Mouse (Mus musculus) lung, postnatal 14 days (tissue): Measurements from ENCODE around the gene Col7a1.
A peak's percentile ranks its signal among the peaks of the same experiment; 100 is the strongest.

Experiments used
- DNase-seq: peaks from one replicate; pipeline ENCODE4 v3.0.0; 2021

Col7a1 gene

DNA sequence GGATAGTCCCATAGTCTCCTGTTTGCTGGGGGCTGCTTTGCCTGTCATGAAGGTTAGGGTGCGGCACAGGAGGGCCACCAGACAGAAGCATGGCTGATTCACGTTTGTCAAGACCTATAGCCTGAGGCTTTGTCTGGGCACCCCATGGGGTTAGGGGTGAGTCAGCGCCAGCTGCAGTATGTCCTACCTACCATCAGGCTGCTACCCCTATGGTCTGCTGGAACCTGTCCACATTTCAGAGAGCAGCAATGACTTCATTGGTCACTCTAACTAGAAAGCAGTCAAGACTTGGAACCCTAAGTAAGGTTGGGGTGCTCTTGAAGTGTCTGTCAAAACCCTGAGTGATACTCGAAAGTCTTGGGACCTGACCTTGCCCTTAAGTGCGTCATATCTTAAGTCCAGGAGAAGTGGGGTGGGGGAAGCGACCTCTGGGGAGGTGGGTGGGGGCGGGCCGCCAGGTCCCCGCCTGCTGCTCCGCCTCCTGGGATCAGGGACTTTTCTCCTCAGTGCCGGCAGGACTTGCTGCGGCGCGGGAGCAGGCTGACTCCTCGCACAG lies at the start of gene Col7a1:
TSS of gene Col7a1 (plus strand) at position 506 of the 556 bp plus-strand sequence.
- no peak for DNase-seq

DNA sequence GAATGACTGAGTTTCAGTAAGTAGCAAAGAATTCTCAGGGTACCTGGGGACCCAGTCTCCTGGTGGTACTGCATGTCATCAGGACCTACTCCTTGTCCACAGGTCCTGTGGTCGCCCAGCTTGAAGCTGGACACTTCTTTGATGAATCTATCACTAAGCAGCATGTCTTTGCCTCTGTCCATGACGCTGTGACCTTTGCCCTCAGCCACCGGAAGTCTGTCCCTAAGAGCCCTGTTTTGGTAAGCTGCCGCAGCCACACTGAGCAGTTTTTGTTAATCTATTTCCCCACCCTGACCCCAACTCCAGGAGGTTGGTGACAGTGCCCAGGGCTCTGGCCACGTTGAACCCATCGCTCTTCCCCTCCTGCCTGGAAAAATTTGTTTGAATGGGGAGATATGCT lies 41.1 kb upstream of the Col7a1 start:
- no peak for DNase-seq

DNA sequence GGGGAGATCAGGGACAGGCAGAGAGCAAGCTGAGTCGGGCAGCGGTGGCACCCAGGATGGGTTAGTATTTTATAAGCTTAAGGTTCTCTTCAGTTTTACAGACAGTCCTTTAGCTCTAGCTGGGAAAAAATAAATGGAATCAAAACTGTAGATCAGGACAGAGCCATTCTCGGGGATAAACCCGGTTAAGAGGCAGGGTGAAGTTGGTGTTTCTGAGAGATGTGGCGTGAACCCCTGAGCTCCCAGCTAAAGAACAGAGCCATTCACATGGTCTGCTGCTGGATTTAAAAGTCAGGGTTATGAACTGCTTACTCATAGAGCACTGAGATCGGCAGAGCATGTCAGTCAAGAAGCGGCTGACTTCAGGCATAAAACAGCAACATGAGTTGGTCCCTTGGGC lies 40.2 kb upstream of the Col7a1 start:
- no peak for DNase-seq

DNA sequence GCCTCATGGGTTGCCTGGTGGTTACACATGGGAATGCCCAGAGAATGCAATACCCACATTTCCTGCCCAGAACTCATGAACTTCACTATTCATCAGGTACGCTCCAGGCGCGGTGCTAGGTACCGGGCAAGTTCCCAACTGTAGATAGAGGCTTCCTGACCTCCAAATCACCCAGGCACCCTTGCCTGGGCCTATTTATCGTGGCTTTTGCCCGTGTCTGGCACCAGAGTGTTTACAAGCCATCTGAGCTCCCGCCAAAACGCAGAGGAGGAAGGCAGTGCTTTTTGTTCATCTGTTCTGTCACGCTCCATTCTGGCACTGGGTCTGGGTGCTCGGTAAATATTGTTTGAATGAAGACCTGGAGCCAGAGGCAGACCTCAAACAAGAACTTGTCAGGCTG lies 39.8 kb upstream of the Col7a1 start:
- no peak for DNase-seq

DNA sequence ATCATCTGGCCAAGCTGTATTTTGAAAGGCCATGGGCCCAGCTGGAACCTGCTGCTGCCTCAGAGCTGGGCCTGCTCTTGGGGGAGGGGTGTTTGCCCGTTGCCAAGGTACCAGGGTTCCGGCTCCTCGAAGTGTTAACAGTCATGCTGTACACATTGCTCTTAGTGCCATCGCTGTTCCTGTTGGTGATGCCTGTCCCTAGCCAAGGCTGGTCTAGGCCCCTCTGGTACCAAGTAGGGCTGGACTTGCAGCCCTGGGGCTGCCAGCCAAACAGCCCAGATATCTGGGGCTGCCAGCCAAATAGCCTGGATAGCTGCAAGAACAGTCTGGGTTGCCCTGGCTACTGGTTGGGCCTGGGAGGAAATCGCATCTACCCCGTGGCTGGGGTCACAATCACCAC lies 38.9 kb upstream of the Col7a1 start, which contains the start of gene Tmem89:
TSS of gene Tmem89 (plus strand) at position 129 of the 400 bp plus-strand sequence.
- DNase-seq, result no peak

DNA sequence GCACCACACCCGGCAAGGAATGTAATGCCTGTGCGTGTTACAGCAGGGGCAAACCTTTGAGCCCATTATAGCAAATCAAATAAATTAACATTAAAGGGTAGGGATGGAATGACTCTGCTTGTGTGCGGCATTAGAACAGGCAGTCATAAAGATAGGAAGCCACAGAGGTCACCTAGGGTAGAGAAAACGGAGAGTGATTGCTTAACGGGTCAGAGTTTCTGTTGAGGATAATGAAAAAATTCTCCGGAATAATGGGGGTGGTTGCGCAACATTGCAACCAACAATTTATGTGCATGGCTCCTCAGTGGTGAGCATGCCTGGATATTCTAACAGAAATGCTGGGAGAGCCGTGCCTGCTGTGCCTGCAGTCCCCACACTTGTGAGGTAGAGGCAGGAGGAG lies 27.5 kb upstream of the Col7a1 start:
- no peak for DNase-seq

DNA sequence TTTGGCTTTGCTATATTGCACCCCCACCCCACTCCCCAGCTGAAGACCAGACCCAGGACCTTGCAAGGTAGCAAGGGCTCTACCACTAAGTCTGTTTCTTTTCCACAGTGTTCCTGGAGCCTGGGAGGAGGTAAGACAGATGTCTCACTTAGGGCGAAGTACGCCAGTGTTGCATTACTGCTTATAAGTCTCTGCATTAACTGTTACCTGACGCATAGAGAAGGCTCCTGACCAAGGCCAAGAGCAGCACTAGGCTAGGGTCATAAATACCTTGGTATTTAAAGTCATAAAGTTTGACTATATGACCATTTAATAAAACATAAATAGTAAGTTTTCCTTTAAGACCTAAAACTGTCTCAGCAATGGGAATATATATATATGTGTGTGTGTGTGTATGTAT lies 25.0 kb upstream of the Col7a1 start:
- no peak for DNase-seq

DNA sequence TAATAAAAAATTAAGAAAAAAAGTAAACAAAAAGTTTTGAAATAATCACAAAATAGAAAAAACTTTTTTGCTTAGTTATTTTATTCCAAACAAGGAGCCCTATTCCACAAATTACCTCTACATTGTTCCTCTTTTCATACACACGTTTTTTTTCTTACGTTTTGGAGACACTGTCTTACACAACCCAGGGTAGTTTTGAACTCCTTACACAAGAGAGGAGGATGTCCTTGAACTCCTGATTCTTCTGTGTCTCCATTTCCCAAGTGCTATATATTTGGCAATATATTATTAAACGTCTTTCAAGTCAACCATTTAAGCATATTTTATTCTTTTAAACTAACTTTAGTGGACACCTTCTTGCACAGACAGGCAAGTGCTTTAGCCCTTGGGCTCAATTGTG lies 17.4 kb upstream of the Col7a1 start:
- DNase-seq, result no peak

DNA sequence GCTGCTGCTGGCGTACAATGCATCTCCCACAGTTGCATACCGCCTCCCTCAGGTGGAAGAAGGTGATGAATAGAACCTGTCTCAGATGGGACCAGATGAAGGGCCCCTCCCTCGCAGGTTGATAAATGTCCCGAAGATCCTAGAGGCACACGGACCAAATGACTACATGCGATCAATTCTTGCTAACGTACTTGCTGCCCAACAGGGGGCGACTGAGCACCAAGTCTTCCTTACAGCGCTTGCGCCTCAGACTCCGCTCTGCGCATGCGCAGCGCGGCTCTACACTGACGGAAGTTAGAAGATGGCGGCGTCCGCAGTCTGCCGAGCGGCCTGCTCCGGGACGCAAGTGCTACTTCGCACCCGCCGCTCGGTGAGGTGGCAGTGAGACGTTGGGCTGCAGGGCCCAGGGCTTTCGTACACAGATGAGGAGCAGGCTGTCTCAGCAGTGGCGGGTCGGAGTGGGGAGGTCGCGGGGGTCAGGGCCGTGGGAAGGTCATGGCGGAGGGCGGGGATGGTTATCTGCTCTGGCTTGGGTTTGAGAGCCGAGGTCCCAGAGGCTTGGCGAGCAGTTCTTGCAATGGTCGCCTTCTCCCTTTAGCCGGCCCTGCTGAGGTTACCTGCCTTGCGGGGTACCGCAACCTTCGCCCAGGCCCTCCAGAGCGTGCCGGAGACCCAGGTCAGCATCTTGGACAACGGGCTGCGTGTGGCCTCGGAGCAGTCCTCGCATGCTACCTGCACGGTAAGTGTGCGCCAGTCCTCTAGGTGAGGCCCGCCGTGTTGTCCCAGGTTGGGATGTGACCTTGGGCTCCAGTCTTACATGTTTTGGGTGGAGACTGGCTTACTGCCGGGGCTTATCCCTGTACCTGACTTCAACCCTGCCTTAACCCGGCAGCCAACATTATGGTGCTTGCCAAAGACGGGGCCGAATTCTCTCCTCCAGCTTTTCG lies 16.7 kb upstream of the Col7a1 start, which contains the start of gene Uqcrc1:
TSS of gene Uqcrc1 (plus strand) at position 216 of the 947 bp plus-strand sequence.
- DNase-seq, result peak; percentile 97

DNA sequence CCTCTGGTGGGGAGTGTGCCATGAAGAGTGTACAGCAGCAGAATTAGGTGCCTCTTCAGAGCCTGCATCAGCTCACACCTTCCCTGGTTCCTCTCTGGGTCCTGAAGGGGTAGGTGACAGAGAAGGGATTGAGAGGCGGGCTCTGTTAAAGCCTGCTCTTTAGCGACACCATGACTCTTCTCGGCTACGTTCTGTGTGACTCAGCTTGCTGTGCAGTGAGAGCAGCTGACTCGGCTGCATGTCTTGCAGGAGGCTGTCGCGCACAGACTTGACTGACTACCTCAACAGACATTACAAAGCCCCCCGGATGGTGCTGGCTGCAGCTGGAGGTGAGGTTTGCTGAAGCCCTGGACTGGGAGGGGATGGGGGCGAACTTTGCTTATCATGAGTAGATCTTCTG lies 8.3 kb upstream of the Col7a1 start:
- no peak for DNase-seq

DNA sequence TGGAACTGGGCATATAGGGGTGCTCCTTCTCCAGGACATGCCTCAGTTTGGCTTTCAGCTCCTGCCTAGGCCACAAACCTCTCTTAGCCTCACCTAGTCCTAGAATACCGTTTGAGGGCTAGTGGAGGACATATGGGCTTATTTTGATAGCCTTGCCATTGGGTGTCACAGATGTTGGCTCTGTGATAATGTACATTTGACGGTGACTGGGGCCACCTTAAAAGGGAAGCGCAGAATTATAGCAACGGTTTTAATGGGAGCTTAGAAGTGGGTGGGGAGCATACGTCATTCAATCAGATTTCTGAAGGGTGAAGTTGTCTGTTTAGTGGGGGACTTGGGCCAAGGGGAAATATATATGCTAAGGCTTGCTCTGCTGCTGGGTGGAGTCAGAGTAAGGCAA lies 7.8 kb upstream of the Col7a1 start:
- DNase-seq, result no peak

DNA sequence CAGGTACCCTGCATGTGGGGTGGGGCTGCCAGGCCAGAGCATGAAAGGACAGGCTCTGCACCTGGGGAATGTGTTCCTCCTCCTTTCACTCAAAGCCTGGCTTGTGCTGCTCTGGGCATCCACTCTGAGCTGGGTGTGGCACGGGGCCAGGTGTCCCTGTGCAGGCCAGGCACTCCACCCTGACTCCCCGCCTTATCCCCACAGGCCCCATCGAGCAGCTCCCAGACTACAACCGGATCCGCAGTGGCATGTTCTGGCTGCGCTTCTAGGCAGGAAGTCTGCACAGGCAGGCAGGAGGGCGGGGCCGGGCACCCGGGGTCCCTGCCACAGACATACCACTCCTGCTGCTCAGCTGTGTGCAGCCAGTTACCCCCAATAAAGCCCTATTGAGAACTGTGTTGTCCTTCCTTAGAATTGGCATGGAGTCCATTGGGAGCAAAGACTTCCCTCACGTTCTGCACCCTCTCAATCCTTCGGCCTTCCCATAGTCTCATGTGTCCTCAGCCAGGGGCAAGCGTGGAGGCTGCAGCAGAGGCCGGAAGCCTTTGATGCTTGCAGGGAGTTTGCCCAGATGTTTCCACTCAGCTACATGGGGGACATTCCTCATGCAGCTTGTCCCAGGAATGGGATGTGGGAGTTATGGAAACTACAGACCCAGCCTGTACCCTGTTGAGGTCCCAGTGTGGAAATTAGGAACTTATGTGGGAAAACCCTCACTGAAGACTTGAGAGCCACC lies 4.0 kb upstream of the Col7a1 start:
- peak; percentile 25 for DNase-seq

DNA sequence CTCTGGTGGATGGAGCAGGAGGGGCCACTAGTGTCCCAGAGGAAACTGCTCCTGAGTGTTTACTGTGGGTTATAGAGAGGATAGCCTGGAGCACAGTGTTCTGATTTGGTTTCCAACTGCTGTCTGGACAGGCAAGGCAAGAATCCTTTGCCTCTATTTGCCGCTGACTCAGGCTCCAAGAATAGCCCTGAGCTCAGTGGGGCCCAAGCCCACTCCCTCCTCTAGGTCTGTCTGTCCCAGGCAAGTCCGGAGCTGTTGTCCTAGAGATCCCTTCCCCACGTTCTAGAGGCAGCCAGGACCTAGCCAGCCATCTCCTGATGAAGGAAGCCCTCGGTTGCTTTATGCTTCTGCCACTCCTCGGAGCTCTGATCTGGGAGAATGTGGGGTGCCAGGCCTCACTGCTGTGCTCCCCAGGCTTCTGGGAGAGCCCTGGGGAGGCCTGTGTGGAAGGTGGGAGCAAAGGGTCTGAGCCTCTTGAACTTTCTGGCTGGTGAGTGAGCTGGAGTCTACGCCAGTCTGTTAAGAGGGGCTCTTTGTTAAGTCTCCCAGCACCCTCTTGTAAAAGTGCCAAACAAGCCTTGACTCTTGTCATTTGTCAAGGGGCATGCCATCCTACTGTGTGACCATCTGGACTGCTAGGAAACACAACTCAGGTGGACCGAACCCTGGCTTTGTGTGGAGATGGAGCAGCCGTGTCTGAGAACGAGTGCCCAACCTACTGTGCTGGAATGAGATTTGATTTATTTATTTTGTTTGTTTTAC lies 3.2 kb upstream of the Col7a1 start:
- DNase-seq, result no peak

DNA sequence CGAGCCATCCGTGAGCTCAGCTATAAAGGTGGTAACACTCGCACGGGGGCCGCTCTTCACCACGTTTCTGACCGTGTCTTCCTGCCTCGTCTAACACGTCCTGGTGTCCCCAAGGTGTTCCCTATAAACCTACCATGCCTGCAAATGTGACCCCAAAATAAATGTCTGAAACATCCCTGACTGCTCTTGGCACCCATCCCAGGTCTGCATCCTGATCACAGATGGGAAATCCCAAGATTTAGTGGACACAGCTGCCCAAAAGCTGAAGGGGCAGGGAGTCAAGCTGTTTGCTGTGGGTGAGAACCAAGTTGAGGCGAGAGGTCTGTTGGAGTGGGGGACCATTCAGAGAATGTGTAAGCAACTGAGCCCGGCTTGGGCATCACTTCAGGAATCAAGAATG lies 1.9 kb downstream of the Col7a1 start:
- DNase-seq, result no peak

DNA sequence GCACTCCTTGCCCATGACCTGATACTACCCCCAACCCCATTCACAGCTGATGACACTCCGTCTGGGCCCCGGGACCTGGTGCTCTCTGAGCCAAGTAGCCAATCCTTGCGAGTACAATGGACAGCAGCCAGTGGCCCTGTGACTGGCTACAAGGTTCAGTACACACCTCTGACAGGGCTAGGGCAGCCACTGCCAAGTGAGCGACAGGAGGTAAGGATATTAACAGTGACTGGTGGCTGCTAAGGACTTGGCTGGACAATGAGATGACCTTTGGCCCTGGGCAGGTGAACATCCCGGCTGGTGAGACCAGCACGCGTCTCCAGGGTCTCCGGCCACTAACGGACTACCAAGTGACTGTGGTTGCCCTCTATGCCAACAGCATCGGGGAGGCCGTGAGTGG lies 2.5 kb downstream of the Col7a1 start:
- DNase-seq, result no peak

DNA sequence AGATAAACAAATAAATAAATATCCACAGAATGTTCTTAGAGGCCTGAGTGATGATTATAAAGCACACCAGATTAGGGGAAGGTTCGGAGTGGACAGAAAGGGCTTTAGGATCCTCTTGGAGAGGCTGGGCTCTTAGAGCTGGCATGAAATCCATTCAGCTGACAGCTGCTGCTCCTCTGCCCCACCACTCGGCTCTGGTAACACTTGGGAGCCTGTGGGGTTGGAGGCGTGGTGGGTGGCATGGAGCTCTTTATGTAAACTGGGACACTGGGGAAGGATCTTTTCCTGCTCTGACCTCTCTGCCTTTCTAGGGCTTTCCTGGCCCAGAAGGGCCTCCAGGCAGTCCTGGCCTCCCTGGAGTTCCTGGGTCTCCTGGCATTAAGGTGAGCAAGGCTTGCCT lies 10.2 kb downstream of the Col7a1 start:
- no peak for DNase-seq

DNA sequence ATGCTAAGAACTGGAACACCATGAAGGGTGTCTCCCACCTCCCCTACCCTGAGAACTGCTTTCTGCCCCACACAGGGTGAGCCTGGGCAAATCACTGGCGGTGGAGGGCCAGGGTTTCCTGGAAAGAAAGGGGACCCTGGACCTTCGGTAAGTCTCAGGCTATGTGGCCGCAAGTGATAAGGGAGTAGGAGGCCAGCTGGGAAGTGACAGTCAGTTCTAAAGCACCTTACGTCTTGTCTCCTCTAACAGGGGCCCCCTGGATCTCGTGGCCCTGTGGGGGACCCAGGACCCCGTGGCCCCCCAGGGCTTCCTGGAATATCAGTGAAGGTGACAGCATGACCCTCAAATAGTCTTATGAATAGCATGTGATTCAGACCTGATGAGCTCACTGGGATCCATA lies 11.0 kb downstream of the Col7a1 start:
- no peak for DNase-seq

DNA sequence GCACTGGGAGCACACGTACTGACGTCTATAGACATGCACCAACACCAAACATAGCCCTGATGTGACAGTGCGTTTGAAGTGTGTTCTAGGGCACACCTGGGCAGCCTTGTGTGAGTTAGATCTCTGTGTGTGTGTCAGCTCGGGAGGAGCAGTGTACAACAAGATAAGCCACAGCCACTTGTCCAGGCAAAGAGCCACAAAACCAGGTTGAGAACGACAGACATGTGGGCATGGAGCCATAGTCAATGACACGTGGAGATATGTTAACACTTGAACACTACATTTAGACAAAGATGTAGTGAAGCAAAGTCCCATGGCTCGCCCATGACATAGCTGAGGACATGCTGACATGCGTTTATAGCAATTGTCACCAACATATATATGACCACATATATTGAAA lies 17.2 kb downstream of the Col7a1 start:
- DNase-seq, result no peak

DNA sequence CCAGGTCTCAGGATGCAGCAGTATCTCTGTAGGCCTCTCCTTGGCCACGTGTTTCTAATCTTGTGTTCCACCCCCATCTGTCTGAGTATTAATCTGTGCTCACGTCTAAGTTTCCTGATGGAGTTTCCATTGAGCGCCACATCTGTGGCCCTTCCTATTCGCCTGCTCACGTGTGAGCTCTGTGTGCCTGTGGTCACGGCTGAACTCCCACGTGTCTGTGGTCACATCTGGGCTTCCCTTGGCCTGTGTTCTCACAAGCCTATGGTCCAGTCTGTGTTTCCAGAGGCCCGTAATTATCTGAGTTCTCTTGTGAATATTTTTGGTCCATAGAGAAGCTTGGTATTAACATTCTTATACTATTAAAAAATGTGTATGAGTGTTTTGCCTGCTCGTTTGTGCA lies 23.1 kb downstream of the Col7a1 start:
- DNase-seq, result no peak

DNA sequence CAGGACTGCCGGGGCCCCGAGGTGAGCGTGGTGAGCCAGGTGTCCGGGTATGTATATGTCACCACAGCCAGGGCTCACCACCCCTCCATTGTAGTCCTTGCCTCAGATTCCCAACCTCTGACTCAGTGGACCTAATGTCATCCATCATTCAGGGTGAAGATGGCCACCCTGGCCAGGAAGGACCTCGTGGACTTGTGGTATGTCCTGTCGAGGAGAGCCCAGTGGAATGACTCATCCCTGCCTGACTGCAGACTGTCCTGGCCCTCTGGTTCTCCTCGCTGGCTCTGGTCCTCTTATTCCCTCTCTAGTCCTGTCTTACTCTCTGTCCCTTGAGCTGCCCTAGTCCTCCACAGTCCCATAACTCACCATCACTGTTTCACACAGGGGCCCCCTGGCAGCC lies 24.6 kb downstream of the Col7a1 start:
- no peak for DNase-seq

DNA sequence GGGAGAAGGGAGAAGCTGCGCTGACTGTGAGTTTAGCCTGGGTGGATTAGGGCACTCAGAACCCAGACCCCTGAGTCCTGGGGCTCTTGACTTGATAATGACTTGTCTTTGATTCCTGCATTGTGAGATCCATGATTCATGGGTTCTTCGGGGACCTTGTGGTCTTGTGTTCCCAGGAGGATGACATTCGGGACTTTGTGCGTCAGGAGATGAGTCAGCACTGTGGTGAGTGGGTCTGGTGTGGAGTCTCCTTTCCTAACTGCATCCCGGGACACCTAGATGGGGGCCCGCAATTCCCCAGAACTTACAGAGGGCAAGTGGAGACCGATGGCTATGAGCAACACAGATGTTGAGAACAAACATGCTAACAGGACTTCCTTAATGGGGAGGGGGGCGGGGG lies 29.1 kb downstream of the Col7a1 start:
- no peak for DNase-seq

DNA sequence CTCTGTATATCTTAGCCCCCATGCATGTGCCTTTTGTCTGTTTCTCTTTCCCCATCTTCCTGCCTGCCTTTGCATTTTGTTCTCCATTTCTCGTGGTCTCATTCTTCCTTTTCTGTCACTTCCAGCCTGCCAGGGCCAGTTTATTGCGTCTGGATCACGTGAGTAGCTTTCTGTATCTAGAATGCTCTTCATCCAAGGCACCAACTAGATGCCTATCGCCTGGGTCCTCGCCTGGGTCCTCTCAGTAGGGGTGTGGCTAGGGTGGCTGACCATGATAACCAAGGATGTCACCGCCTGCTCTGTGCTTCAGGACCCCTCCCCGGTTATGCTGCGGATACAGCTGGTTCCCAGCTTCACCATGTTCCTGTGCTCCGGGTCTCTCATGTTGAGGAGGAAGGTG lies 29.8 kb downstream of the Col7a1 start:
- DNase-seq, result no peak

DNA sequence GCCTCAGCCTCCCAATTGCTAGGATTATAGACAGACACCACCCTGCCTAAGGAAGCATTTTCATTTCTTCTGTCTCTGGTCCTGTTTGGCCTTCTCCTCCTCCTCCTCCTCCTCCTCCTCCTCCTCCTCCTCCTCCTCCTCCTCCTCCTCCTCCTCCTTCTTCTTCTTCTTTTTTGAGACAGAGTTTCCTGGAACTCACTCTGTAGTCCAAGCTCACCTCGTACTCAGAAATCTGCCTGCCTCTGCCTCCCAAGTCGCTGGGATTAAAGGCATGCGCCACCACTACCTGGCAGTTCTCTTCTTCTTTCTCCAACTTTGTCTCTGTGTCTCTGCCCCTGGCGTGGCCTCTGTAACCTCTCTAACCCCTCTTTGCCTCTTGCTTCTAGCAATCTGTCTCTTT lies 32.3 kb downstream of the Col7a1 start, which contains the start of gene Ucn2:
TSS of gene Ucn2 (plus strand) at position 301 of the 400 bp plus-strand sequence.
- no peak for DNase-seq
